Comparison of ENCODE assay signal across 10 mouse cellular contexts in the genomic region with DNA sequence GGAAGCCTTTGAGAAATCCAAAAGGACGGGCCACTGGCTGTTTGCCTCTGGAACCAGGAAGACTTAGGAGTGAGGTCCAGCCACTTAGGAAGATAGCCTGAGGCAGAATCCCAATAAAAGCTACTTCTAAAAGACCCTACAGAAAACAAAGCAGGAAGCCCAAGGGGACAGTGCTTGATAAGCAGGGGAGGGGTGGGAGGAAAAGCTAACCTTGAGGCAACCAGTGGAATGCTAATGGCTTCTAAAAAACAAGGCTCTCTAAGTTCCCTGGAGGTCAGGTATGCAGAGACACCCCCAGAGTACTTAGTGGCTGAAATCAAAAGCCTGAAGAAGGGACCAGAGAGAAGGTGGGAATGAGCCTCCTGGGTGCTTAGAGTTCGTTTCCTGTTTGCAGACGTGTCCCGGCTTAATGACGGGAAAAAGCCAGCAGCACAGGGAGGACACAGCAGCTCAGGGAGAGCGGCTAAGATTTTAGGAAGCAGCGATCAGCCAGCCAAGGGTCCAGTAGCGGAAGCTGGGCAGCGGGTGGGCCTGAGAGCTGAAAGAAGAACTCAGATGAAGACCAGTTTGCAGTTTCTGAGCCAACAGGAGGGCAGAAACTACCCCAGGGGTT. TPM values are rescaled to one million over a fixed set of nuclear protein-coding genes. Genes with fewer than 3 reads are reported as not detected.
DNase-seq lines count a peak whose midpoint lies in the region; ATAC-seq and TF ChIP-seq lines count a peak whose summit lies in the region.
"Had no signal": no experiment of that assay in that cellular context is flagged by ENCODE, and none has a peak within 500 bp of the region (broad histone marks: within the 10 kb centered on the region; RNA-seq: fewer than 3 reads in every experiment).

No protein-coding gene starts in this region.

- H3K9me3 ChIP-seq in heart, embryonic 14.5 days (ENCODE audit: control insufficient read depth, low read length) = no peaks in the 10 kb centered on the region
- H3K9me3 ChIP-seq in lung, embryonic 15.5 days = no peaks in the 10 kb centered on the region
- no peaks in the 10 kb centered on the region for H3K9me3 ChIP-seq in hindbrain, postnatal 0 days (ENCODE audit: low read length)

- intact Hi-C loops in heart, postnatal 25 days (cut with DNase I) = no loop called here

- peak overlapping the region; percentile 6; the same call in 1 of the 2 replicates for H3K4me2 ChIP-seq in heart, embryonic 14.5 days (ENCODE audit: low read length)
- peak overlapping the region; percentile 25 for H3K4me2 ChIP-seq in lung, embryonic 15.5 days
- H3K4me2 ChIP-seq in hindbrain, postnatal 0 days (ENCODE audit: low read depth, low read length) = no peak overlapping the region

- peaks cover 4% of the 10 kb centered on the region for H3K27me3 ChIP-seq in heart, embryonic 14.5 days (ENCODE audit: control insufficient read depth, insufficient read depth, low read length)
- no peaks in the 10 kb centered on the region for H3K27me3 ChIP-seq in lung, embryonic 15.5 days
- H3K27me3 ChIP-seq in hindbrain, postnatal 0 days (ENCODE audit: insufficient read depth, low read length) = no peaks in the 10 kb centered on the region

- no peak for TF ChIP-seq POLR2A in lung, adult 2 months (IDR thresholded peaks at IDR 0.05; ENCODE audit: borderline replicate concordance, extremely low read depth, low read depth, low read length)

- no peak overlapping the region for H3K4me3 ChIP-seq in heart, embryonic 14.5 days (ENCODE audit: control insufficient read depth in 1 of 2, insufficient read depth in 1 of 2, low read depth in 1 of 2, low read length in 2 of 2)
- H3K4me3 ChIP-seq in lung, embryonic 15.5 days = no peak overlapping the region
- H3K4me3 ChIP-seq in lung, adult 2 months (replicated peaks; ENCODE audit: extremely low read depth, low read depth, low read length) = no peak overlapping the region
- no peak overlapping the region for H3K4me3 ChIP-seq in hindbrain, postnatal 0 days (ENCODE audit: low read length)

- no peak for TF ChIP-seq CTCF in lung, adult 2 months (IDR thresholded peaks at IDR 0.05; ENCODE audit: insufficient read depth, low read length)
- TF ChIP-seq CTCF in hindbrain, postnatal 0 days (IDR thresholded peaks at IDR 0.05; ENCODE audit: low read depth) = no peak

- peaks cover 15 to 17% of the 10 kb centered on the region in 2 experiments; a peak in 3 of 4 replicates for H3K4me1 ChIP-seq in heart, embryonic 14.5 days (ENCODE audit: control insufficient read depth in 2 of 2, insufficient read depth in 2 of 2, low read length in 2 of 2)
- peaks cover 24% of the 10 kb centered on the region for H3K4me1 ChIP-seq in lung, embryonic 15.5 days
- H3K4me1 ChIP-seq in lung, adult 2 months (ENCODE audit: control insufficient read depth, insufficient read depth, low read length) = no peaks in the 10 kb centered on the region
- 0 out of 2 replicates have a peak, but pooled peaks cover 12% of the 10 kb centered on the region for H3K4me1 ChIP-seq in hindbrain, postnatal 0 days (ENCODE audit: insufficient read depth, low read length)

- DNase-seq in heart, postnatal 25 days (ENCODE audit: low spot score) = no peak
- DNase-seq in lung, adult 2 months = no peak
- peak; percentile 72 for DNase-seq in R1 (ENCODE audit: low read depth, low spot score)
- no peak for DNase-seq in hindbrain, postnatal 0 days (ENCODE audit: low spot score)
- DNase-seq in cerebellum, postnatal 10 days = no peak
- DNase-seq in ovary, postnatal 36 days (ENCODE audit: low spot score) = no peak
- DNase-seq: lung, postnatal 36 days; right cerebral cortex, postnatal 25 days had no signal

- no peaks in the 10 kb centered on the region for H3K36me3 ChIP-seq in heart, embryonic 14.5 days (ENCODE audit: control insufficient read depth, insufficient read depth, low read length)
- no peaks in the 10 kb centered on the region for H3K36me3 ChIP-seq in lung, embryonic 15.5 days
- no peaks in the 10 kb centered on the region for H3K36me3 ChIP-seq in hindbrain, postnatal 0 days (ENCODE audit: insufficient read depth, low read length)

- WGBS in heart, embryonic 14.5 days = 23% methylated on average over 9 of the region's 9 CpGs
- WGBS in lung, embryonic 15.5 days = 8% methylated on average over 9 of the region's 9 CpGs
- WGBS in lung, adult 2 months = 14% methylated on average over 9 of the region's 9 CpGs
- 23% methylated on average over 9 of the region's 9 CpGs for WGBS in hindbrain, postnatal 0 days

- H3K9ac ChIP-seq in heart, embryonic 14.5 days (ENCODE audit: low read length) = no peak overlapping the region
- no peak overlapping the region for H3K9ac ChIP-seq in lung, embryonic 15.5 days
- no peak overlapping the region for H3K9ac ChIP-seq in hindbrain, postnatal 0 days (replicated peaks; ENCODE audit: low read length)

- ATAC-seq in heart, embryonic 14.5 days (ENCODE audit: insufficient number of reproducible peaks, insufficient read depth, low FRiP score, low read depth) = no peak
- peak; percentile 40; the same call in 1 of the 2 replicates for ATAC-seq in lung, embryonic 15.5 days (ENCODE audit: borderline replicate concordance, extremely low read depth, low FRiP score, low TSS enrichment)
- ATAC-seq in hindbrain, postnatal 0 days = no peak

- H3K27ac ChIP-seq in heart, embryonic 14.5 days (replicated peaks in 1 of 2; ENCODE audit: control insufficient read depth in 1 of 2, insufficient read depth in 1 of 2, low read depth in 2 of 2, low read length in 2 of 2) = no peak overlapping the region
- peak overlapping the region; percentile 49 for H3K27ac ChIP-seq in lung, embryonic 15.5 days
- peak overlapping the region; percentile 7; the same call in 1 of the 2 replicates for H3K27ac ChIP-seq in hindbrain, postnatal 0 days

RNA-seq across cellular contexts. Expression of a gene that starts 30.4 kb away (rescaled TPM):
- polyA plus RNA-seq in heart, embryonic 14.5 days (2014; fragmentation: Nextera tagmentation; extraction: Ambion mirVana) = 17.6 and 19.2 TPM in 2 replicates
- under 1 TPM; 0.20 to 0.21 TPM for total RNA-seq in heart, postnatal 25 days (2021)
- polyA plus RNA-seq in lung, embryonic 15.5 days (2015; fragmentation: Nextera tagmentation; extraction: Ambion mirVana) = 33.2 and 34.9 TPM in 2 replicates
- polyA plus RNA-seq in lung, adult 2 months (2012; rRNA removed) = 5.4 and 5.9 TPM in 2 replicates
- total RNA-seq in hindbrain, postnatal 0 days (2014; rRNA removed) = 95.5 and 101 TPM in 2 replicates
- polyA plus RNA-seq in hindbrain, postnatal 0 days (2015; fragmentation: Nextera tagmentation; extraction: Ambion mirVana) = 92.9 and 97.8 TPM in 2 replicates

Comparison
In these comparisons a context has a peak if more than half of its experiments do, and no peak if none do; other contexts are left out.
1. H3K27ac ChIP-seq: peak in lung, embryonic 15.5 days (single experiment) and hindbrain, postnatal 0 days (single experiment); none in heart, embryonic 14.5 days (0 of 2).